Mouse (Mus musculus): ENCODE measurements around the gene Plch2.

Gene Plch2

GRCm38 (mm10) chr4:155019336-155019847 is 37.2 kb downstream of the Plch2 start:
- H3K36me3 ChIP-seq (ENCODE audit: control insufficient read depth, insufficient read depth, low read length, poor library complexity, severe bottlenecking): no peaks in the 10 kb centered on the region
- no peaks in the 10 kb centered on the region for H3K27me3 ChIP-seq (ENCODE audit: control insufficient read depth, insufficient read depth, low read length, poor library complexity, severe bottlenecking)
- DNase-seq (ENCODE audit: low read depth, low spot score): no peak

- no peak for DNase-seq (ENCODE audit: low read depth, low spot score)
- H3K27me3 ChIP-seq (ENCODE audit: control insufficient read depth, insufficient read depth, low read length, poor library complexity, severe bottlenecking): no peaks in the 10 kb centered on the region
- H3K36me3 ChIP-seq (ENCODE audit: control insufficient read depth, insufficient read depth, low read length, poor library complexity, severe bottlenecking): no peaks in the 10 kb centered on the region
These were observed 37.8 kb downstream of the Plch2 start for GRCm38 (mm10) chr4:155018601-155019335.

- H3K27me3 ChIP-seq (ENCODE audit: control insufficient read depth, insufficient read depth, low read length, poor library complexity, severe bottlenecking): no peaks in the 10 kb centered on the region
- DNase-seq (ENCODE audit: low read depth, low spot score): no peak
- no peaks in the 10 kb centered on the region for H3K36me3 ChIP-seq (ENCODE audit: control insufficient read depth, insufficient read depth, low read length, poor library complexity, severe bottlenecking)
These were observed 38.5 kb downstream of the Plch2 start for GRCm38 (mm10) chr4:155018066-155018465.

- no peaks in the 10 kb centered on the region for H3K36me3 ChIP-seq (ENCODE audit: control insufficient read depth, insufficient read depth, low read length, poor library complexity, severe bottlenecking)
- no peaks in the 10 kb centered on the region for H3K27me3 ChIP-seq (ENCODE audit: control insufficient read depth, insufficient read depth, low read length, poor library complexity, severe bottlenecking)
- DNase-seq (ENCODE audit: low read depth, low spot score): no peak
These were observed 39.2 kb downstream of the Plch2 start for GRCm38 (mm10) chr4:155017253-155017878.

DNA sequence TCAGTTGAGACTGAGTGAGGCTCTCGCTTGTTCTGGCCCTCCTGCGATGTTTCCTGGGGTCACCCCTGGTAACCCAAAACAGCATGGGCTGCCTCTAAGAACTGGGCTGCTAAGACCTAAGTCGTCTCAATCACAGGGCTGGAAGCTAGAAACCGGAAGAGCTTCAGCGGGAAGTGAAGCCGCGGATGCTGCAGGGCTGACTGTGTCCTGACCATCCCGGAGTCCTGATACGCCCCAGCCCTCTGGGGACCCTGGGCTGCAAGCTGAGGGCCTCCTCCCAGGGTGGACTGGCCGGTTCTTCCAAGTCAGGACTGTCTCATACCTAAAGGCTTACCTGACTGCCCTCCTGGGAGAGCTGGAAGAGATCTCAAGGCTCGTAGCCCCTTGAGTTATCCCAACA is 39.8 kb downstream of the Plch2 start:
- Histone ChIP-seq H3K36me3 (ENCODE audit: control insufficient read depth, insufficient read depth, low read length, poor library complexity, severe bottlenecking) (no peaks in the 10 kb centered on the region), H3K27me3 (ENCODE audit: control insufficient read depth, insufficient read depth, low read length, poor library complexity, severe bottlenecking) (no peaks in the 10 kb centered on the region)
- DNase-seq (ENCODE audit: low read depth, low spot score): no peak

DNA sequence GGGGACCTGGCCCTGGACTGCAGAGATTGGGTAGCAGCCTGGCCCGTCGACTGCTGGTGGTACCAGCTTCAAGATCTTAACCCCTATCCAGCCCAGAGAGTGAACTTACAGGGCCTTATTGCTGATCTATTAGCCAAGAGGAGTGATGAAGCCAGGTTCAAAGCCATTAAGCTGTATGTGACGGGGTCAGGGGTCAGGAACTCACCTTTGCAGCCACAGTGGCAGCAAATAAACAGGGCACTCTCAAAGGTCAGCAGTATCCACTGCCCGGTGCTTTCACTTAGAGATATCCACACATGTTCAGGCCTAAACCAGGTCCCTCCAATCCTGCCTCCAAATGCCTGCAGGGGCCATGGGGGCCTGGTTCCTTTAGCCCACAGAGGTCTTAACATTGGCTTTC is 41.0 kb downstream of the Plch2 start:
- Histone ChIP-seq H3K36me3 (ENCODE audit: control insufficient read depth, insufficient read depth, low read length, poor library complexity, severe bottlenecking) (no peaks in the 10 kb centered on the region), H3K27me3 (ENCODE audit: control insufficient read depth, insufficient read depth, low read length, poor library complexity, severe bottlenecking) (no peaks in the 10 kb centered on the region)
- no peak for DNase-seq (ENCODE audit: low read depth, low spot score)

DNA sequence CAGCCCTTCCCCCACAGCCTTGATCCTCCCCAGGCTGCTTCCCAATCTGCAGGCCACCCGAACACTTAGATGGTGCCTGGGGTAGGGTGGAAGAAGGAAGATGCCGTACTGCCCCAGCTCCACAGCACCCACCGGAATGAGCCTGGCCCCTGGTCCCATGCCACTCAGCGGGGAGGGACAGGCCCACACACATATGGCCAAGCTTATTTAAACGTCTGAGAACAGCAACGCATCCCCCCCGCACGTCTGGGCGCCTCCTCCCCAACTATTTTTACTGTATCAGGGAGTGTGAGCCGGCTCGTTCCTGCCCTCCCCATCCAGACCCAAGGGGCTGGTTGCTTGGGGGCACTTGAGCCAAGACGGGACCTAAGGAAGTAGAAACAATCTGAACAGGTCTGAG is 41.8 kb downstream of the Plch2 start:
- no peak for DNase-seq (ENCODE audit: low read depth, low spot score)
- H3K36me3 ChIP-seq (ENCODE audit: control insufficient read depth, insufficient read depth, low read length, poor library complexity, severe bottlenecking): no peaks in the 10 kb centered on the region
- no peaks in the 10 kb centered on the region for H3K27me3 ChIP-seq (ENCODE audit: control insufficient read depth, insufficient read depth, low read length, poor library complexity, severe bottlenecking)

DNA sequence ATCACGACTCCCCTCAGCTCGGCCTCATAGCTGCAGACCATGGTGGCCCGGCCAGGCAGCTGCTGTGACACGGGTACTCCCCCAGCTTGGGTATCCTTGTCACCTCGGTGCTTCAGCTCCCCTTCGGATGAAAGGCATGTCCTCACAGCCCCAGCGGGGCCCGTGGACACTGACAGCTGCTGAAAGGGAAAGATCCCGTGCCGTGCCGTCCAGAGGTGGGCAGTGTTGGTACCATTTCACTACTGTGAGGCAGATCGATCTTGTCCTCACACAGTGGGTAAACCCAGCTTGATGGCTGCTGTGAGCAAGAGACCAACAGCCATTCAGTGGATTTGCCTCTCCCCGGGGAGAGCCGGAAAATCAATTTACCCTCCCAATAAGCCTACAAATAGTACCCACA is 42.3 kb downstream of the Plch2 start:
- DNase-seq (ENCODE audit: low read depth, low spot score): no peak
- H3K36me3 ChIP-seq (ENCODE audit: control insufficient read depth, insufficient read depth, low read length, poor library complexity, severe bottlenecking): no peaks in the 10 kb centered on the region

GRCm38 (mm10) chr4:155012788-155013187 is 43.8 kb downstream of the Plch2 start:
- H3K27me3 ChIP-seq (ENCODE audit: control insufficient read depth, insufficient read depth, low read length, poor library complexity, severe bottlenecking): no peaks in the 10 kb centered on the region
- no peaks in the 10 kb centered on the region for H3K36me3 ChIP-seq (ENCODE audit: control insufficient read depth, insufficient read depth, low read length, poor library complexity, severe bottlenecking)
- DNase-seq (ENCODE audit: low read depth, low spot score): peak; percentile 75

More for the DNA sequence above, 42.3 kb downstream of the Plch2 start:
- H3K27me3 ChIP-seq (ENCODE audit: control insufficient read depth, insufficient read depth, low read length, poor library complexity, severe bottlenecking): no peaks in the 10 kb centered on the region

- DNase-seq (ENCODE audit: low read depth, low spot score): no peak
- no peaks in the 10 kb centered on the region for H3K27me3 ChIP-seq (ENCODE audit: control insufficient read depth, insufficient read depth, low read length, poor library complexity, severe bottlenecking)
- no peaks in the 10 kb centered on the region for H3K36me3 ChIP-seq (ENCODE audit: control insufficient read depth, insufficient read depth, low read length, poor library complexity, severe bottlenecking)
These were observed 44.5 kb downstream of the Plch2 start for GRCm38 (mm10) chr4:155012115-155012514.

DNA sequence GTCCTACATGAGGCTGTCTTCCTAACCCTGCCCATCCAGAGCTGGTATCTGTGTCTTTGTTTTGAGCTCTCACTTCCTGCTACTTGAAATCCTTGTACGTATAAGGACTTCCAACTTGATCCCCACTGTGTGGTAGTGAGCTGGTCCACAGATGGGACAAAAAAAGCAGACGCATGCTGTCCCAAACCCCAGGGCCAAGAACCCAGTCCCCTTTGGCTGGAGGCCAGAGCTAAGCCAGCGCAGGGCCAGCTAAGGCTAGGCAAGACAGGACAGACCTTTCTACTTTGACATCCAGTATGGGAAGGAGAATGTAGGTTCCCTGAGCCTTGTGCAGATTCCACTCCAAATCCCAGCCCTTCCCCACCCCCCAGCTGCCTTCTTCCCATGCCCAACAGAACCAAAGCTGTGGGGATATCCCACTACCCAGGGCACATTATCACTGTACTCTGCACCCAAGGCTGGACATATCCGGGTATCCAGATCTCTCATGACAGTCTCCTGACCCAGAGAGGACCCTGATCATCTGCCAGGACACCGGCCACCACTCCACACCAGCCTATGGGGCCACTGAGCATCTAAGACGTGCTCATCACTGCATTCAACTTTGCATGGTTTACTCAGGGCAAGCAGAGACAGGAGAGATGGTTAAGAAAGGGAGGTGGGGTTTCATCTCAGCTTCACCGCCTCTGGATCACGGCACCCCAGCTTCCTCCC is 45.1 kb downstream of the Plch2 start:
- no peak for DNase-seq (ENCODE audit: low read depth, low spot score)
- Histone ChIP-seq H3K36me3 (ENCODE audit: control insufficient read depth, insufficient read depth, low read length, poor library complexity, severe bottlenecking) (no peaks in the 10 kb centered on the region), H3K27me3 (ENCODE audit: control insufficient read depth, insufficient read depth, low read length, poor library complexity, severe bottlenecking) (no peaks in the 10 kb centered on the region)

DNA sequence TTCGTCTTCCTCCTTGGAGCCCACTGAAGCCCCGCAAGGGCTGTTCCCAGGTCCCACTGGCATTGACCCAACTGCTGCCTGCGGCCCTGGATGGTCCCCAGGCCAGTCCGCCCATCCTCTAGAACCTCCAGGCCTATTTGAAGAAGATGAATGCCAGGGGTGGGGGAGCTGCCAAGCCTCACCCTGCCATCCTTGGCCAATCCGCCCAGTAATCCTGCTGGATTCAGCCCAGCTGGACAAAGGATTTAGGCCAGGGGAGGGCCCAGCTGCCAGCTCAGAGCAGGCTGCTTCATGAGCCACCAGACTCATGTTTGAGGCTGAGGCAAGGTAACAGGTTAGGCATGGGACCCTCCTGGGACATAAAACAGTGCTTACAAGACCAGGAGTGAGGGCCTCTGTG is 45.7 kb downstream of the Plch2 start:
- Histone ChIP-seq H3K27me3 (ENCODE audit: control insufficient read depth, insufficient read depth, low read length, poor library complexity, severe bottlenecking) (no peaks in the 10 kb centered on the region), H3K36me3 (ENCODE audit: control insufficient read depth, insufficient read depth, low read length, poor library complexity, severe bottlenecking) (no peaks in the 10 kb centered on the region)
- DNase-seq (ENCODE audit: low read depth, low spot score): no peak

GRCm38 (mm10) chr4:155009216-155009615 is 47.4 kb downstream of the Plch2 start:
- no peak for DNase-seq (ENCODE audit: low read depth, low spot score)
- no peaks in the 10 kb centered on the region for H3K36me3 ChIP-seq (ENCODE audit: control insufficient read depth, insufficient read depth, low read length, poor library complexity, severe bottlenecking)
- no peaks in the 10 kb centered on the region for H3K27me3 ChIP-seq (ENCODE audit: control insufficient read depth, insufficient read depth, low read length, poor library complexity, severe bottlenecking)

GRCm38 (mm10) chr4:155008075-155008474 is 48.5 kb downstream of the Plch2 start:
- Histone ChIP-seq H3K27me3 (ENCODE audit: control insufficient read depth, insufficient read depth, low read length, poor library complexity, severe bottlenecking) (no peaks in the 10 kb centered on the region), H3K36me3 (ENCODE audit: control insufficient read depth, insufficient read depth, low read length, poor library complexity, severe bottlenecking) (no peaks in the 10 kb centered on the region)
- DNase-seq (ENCODE audit: low read depth, low spot score): no peak

DNA sequence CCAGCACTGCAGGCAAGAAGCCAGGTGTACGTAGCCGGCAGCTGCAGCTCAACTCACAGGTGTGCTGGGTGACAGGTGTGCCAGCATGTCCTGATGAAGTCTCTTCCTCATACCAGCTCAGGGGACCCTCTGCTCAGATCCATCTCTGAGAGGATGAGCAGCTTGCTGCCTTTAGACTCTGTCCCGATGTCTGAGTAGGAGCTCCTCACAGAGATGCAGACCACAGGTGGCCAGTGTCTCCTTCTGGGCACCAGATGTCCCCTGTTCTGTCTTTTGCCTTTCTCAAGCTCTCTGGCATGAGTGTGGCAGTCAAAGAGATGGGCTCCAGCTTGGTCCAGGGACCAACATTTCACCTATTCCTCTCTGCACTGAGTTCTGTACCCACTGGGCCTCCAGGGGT is 48.9 kb downstream of the Plch2 start:
- no peaks in the 10 kb centered on the region for H3K36me3 ChIP-seq (ENCODE audit: control insufficient read depth, insufficient read depth, low read length, poor library complexity, severe bottlenecking)
- H3K27me3 ChIP-seq (ENCODE audit: control insufficient read depth, insufficient read depth, low read length, poor library complexity, severe bottlenecking): no peaks in the 10 kb centered on the region
- DNase-seq (ENCODE audit: low read depth, low spot score): no peak
